Mouse (Mus musculus): ENCODE results near the gene Gfi1.
A peak's percentile ranks its signal among the peaks of the same experiment; 100 is the strongest.

The Gfi1 gene

GRCm38 (mm10) chr5:107722661-107723532 lies 2.9 kb downstream of the Gfi1 start:
- no peak for DNase-seq (ENCODE audit: low spot score)

- DNase-seq (ENCODE audit: low spot score): no peak
Observed at GRCm38 (mm10) chr5:107721638-107722011, 4.2 kb downstream of the Gfi1 start.

- DNase-seq (ENCODE audit: low spot score): no peak
Observed at GRCm38 (mm10) chr5:107720991-107721637, 4.7 kb downstream of the Gfi1 start.

- DNase-seq (ENCODE audit: low spot score): no peak
Observed at GRCm38 (mm10) chr5:107720511-107720910, 5.3 kb downstream of the Gfi1 start.

- DNase-seq (ENCODE audit: low spot score): no peak
Observed at GRCm38 (mm10) chr5:107719786-107720185, 6.0 kb downstream of the Gfi1 start.

- DNase-seq (ENCODE audit: low spot score): no peak
Observed at GRCm38 (mm10) chr5:107719209-107719608, 6.6 kb downstream of the Gfi1 start.

- DNase-seq (ENCODE audit: low spot score): no peak
Observed at GRCm38 (mm10) chr5:107717871-107718361, 7.9 kb downstream of the Gfi1 start.

GRCm38 (mm10) chr5:107711689-107712088 lies 14.1 kb downstream of the Gfi1 start:
- DNase-seq (ENCODE audit: low spot score): no peak

GRCm38 (mm10) chr5:107708124-107708797 lies 17.6 kb downstream of the Gfi1 start:
- DNase-seq (ENCODE audit: low spot score): no peak

GRCm38 (mm10) chr5:107706262-107706661 lies 19.6 kb downstream of the Gfi1 start:
- DNase-seq (ENCODE audit: low spot score): no peak

GRCm38 (mm10) chr5:107705756-107706155 lies 20.1 kb downstream of the Gfi1 start:
- DNase-seq (ENCODE audit: low spot score): no peak

- DNase-seq (ENCODE audit: low spot score): no peak
Observed at GRCm38 (mm10) chr5:107703207-107703763, 22.6 kb downstream of the Gfi1 start.

- DNase-seq (ENCODE audit: low spot score): no peak
Observed at GRCm38 (mm10) chr5:107701658-107702057, 24.2 kb downstream of the Gfi1 start.

- no peak for DNase-seq (ENCODE audit: low spot score)
Observed at GRCm38 (mm10) chr5:107700873-107701272, 25.0 kb downstream of the Gfi1 start.

- DNase-seq (ENCODE audit: low spot score): no peak
Observed at GRCm38 (mm10) chr5:107698888-107699287, 26.9 kb downstream of the Gfi1 start.

- DNase-seq (ENCODE audit: low spot score): no peak
Observed at GRCm38 (mm10) chr5:107695019-107695418, 30.8 kb downstream of the Gfi1 start.

- DNase-seq (ENCODE audit: low spot score): peak; percentile 5
Observed at GRCm38 (mm10) chr5:107688499-107688866, 37.4 kb downstream of the Gfi1 start.

GRCm38 (mm10) chr5:107687592-107688498 lies 38.0 kb downstream of the Gfi1 start:
- peak; percentile 21 for DNase-seq (ENCODE audit: low spot score)

- no peak for DNase-seq (ENCODE audit: low spot score)
Observed at GRCm38 (mm10) chr5:107687161-107687560, 38.7 kb downstream of the Gfi1 start.

GRCm38 (mm10) chr5:107684380-107684779 lies 41.5 kb downstream of the Gfi1 start:
- DNase-seq (ENCODE audit: low spot score): no peak

GRCm38 (mm10) chr5:107681300-107681699 lies 44.5 kb downstream of the Gfi1 start:
- DNase-seq (ENCODE audit: low spot score): no peak
